Mouse (Mus musculus): ENCODE measurements around the gene Acap2. TPM values are rescaled to one million over a fixed set of nuclear protein-coding genes. Genes with fewer than 3 reads are reported as not detected.

Gene Acap2
- polyA plus RNA-seq, 1 experiment = 1.0 TPM

DNA sequence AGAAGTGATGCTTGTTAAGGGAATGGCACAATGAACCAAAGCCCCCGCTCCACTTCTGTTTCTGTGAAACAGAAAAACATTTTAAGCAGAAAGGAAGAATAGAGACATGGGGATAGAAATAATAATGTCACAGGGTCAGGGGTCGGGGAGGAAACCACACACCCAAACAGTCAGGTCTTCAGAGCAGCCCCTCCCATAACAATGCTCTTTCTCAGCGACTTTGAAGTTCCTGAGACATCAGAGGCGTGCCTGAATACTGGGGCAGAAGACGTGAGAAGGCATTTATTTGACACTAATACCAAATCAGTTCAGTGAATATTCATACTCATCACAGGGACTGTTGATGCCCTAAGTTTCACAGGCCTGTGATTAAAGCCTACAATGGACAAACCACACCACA is 155.8 kb downstream of the Acap2 start:
- TF ChIP-seq GATA1 (IDR thresholded peaks at IDR 0.05; ENCODE audit: borderline replicate concordance, low read length) (no peak), FLI1 (IDR thresholded peaks at IDR 0.05; ENCODE audit: low read length) (no peak)
- Histone ChIP-seq H3K27me3 (replicated peaks) (peaks cover 2% of the 10 kb centered on the region), H3K4me1 (peaks cover 41% of the 10 kb centered on the region), H3K9me3 (no peaks in the 10 kb centered on the region), H3K36me3 (replicated peaks; ENCODE audit: low read length) (peaks cover 29% of the 10 kb centered on the region), H3K4me3 (replicated peaks) (no peak overlapping the region)

- Histone ChIP-seq H3K4me3 (replicated peaks) (no peak overlapping the region), H3K36me3 (replicated peaks; ENCODE audit: low read length) (peaks cover 26% of the 10 kb centered on the region), H3K9me3 (peaks cover 6% of the 10 kb centered on the region), H3K27me3 (replicated peaks) (peaks cover 2% of the 10 kb centered on the region), H3K4me1 (peaks cover 53% of the 10 kb centered on the region)
- TF ChIP-seq GATA1 (IDR thresholded peaks at IDR 0.05; ENCODE audit: borderline replicate concordance, low read length) = no peak
- no peak for TF ChIP-seq FLI1 (IDR thresholded peaks at IDR 0.05; ENCODE audit: low read length)
Measured at GRCm38 (mm10) chr16:31043136-31043535, 157.9 kb downstream of the Acap2 start.

Other genes with a start within 250 kb of the Acap2 start
- gene Xxylt1, start 119.8 kb downstream of the Acap2 start, polyA plus RNA-seq (2012; ENCODE audit: insufficient read depth, low replicate concordance) = 0.94 and 2.2 TPM in 2 replicates
- 50.5 and 165 TPM in 2 replicates for gene Ppp1r2, start 74.0 kb upstream of the Acap2 start, polyA plus RNA-seq (2012; ENCODE audit: insufficient read depth, low replicate concordance)
- gene Apod, start 113.6 kb upstream of the Acap2 start, polyA plus RNA-seq (2012; ENCODE audit: insufficient read depth, low replicate concordance) = not detected in 2 replicates
- gene Bdh1, start 221.0 kb upstream of the Acap2 start, polyA plus RNA-seq (2012; ENCODE audit: insufficient read depth, low replicate concordance) = 7.0 and 9.9 TPM in 2 replicates

Data from megakaryocyte, embryonic 14.5 days (primary cell).